Mouse (Mus musculus): ENCODE data around the gene Shtn1. TPM values are rescaled to one million over a fixed set of nuclear protein-coding genes. Genes with fewer than 3 reads are reported as not detected.

Gene Shtn1
- polyA plus RNA-seq, 2 experiments, result 3.2 to 3.3 TPM

DNA sequence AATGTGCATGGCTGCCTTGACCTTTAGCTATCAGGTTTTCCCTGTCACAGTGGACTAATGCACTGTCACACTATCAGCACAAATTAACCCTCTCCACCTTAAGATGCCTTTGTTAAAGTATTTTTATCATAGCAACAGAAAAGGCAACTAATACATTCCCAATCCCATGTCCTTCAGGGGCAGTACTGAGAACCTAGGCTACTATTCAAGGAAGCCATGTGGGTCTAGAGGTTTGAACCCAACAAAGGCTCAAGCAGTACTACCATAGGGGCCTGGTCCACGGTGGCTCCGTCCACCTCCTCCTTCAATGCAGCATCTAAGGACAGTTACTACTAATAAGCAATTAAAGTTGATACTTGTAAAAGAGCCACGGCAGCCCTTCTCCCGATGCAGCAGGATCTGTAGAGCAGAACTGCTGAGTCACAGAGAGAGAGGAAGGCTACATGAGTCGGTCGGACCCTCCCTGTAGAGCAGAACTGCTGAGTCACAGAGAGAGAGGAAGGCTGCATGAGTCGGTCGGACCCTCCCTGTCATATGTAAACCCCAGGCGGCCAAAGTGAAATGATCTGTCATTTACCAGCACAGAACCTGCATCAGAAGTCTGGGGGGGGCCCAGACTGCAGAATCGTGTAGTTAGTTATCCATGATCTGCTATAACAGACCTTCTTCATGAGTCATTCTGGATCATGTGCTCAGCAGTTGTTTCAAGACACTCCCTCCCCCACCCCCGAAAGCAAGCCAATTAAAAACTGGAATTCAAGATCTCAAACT lies 97.3 kb downstream of the Shtn1 start:
- H3K9me3 ChIP-seq (ENCODE audit: control insufficient read depth, low read length), result no peaks in the 10 kb centered on the region
- H3K27me3 ChIP-seq (ENCODE audit: control insufficient read depth, insufficient read depth, low read length), result no peaks in the 10 kb centered on the region
- H3K9ac ChIP-seq (ENCODE audit: low read depth, low read length, severe bottlenecking), result no peak overlapping the region
- DNase-seq (ENCODE audit: low spot score), result no peak
- ATAC-seq (ENCODE audit: low FRiP score, low read depth), result 0 out of 2 replicates have a peak, but pooled peaks have one; percentile 28
- no peaks in the 10 kb centered on the region for H3K36me3 ChIP-seq (ENCODE audit: control insufficient read depth, insufficient read depth, low read length)
- H3K27ac ChIP-seq (replicated peaks; ENCODE audit: low read depth, low read length), result no peak overlapping the region
- H3K4me2 ChIP-seq (replicated peaks; ENCODE audit: low read depth, low read length, severe bottlenecking), result no peak overlapping the region
- no peak for TF ChIP-seq POLR2A (IDR thresholded peaks at IDR 0.05; ENCODE audit: borderline replicate concordance, extremely low read depth, insufficient read depth, insufficient read length)
- 49% methylated on average over 11 of the region's 11 CpGs for WGBS
- H3K4me3 ChIP-seq (replicated peaks; ENCODE audit: low read length), result no peak overlapping the region
- H3K4me1 ChIP-seq (ENCODE audit: control insufficient read depth, insufficient read depth, low read length), result peaks cover 6% of the 10 kb centered on the region; the same call in 1 of the 2 replicates

DNA sequence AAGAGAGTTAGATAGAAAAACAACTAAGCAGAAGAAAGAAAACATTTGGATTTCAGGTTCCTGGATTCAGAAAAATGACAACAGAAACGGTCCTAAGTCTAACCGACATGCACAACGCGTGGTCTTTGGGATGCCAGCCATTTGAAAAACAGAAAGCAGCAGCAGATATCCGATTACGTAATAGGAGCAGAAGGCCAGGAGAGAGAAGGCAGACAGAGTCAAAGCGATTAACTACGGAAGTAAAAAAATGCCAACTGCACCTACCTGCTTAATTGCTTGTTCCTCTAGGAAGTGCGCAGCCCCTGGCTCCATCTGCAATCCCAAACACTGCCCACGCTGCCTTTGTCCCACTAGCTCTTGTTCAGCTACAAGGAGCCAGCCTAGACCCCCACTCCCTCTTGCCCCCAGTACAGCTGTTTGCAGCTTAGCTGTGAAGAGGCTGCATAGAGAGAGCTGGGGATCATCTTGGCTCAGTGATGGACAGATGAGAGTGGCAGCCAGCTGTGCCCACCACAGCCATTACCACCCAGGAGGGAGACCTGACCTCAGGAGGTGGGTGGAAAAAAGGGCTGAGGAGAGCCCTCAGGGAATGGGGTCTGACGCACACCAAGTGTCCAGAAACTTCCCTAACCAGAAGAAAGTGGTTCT lies 100.6 kb downstream of the Shtn1 start:
- DNase-seq (ENCODE audit: low spot score) (no peak), ATAC-seq (ENCODE audit: low FRiP score, low read depth) (peak; percentile 65; the same call in 1 of the 2 replicates)
- no peak overlapping the region for H3K4me2 ChIP-seq (replicated peaks; ENCODE audit: low read depth, low read length, severe bottlenecking)
- H3K9me3 ChIP-seq (ENCODE audit: control insufficient read depth, low read length), result no peaks in the 10 kb centered on the region
- 55% methylated on average over 11 of the region's 11 CpGs for WGBS
- no peak overlapping the region for H3K9ac ChIP-seq (ENCODE audit: low read depth, low read length, severe bottlenecking)
- H3K27ac ChIP-seq (replicated peaks; ENCODE audit: low read depth, low read length), result no peak overlapping the region
- H3K4me1 ChIP-seq (ENCODE audit: control insufficient read depth, insufficient read depth, low read length), result 0 out of 2 replicates have a peak, but pooled peaks cover 5% of the 10 kb centered on the region
- no peak overlapping the region for H3K4me3 ChIP-seq (replicated peaks; ENCODE audit: low read length)
- H3K36me3 ChIP-seq (ENCODE audit: control insufficient read depth, insufficient read depth, low read length), result no peaks in the 10 kb centered on the region
- TF ChIP-seq POLR2A (IDR thresholded peaks at IDR 0.05; ENCODE audit: borderline replicate concordance, extremely low read depth, insufficient read depth, insufficient read length), result no peak
- peaks cover 5% of the 10 kb centered on the region; the same call in 1 of the 2 replicates for H3K27me3 ChIP-seq (ENCODE audit: control insufficient read depth, insufficient read depth, low read length)

- DNase-seq (ENCODE audit: low spot score) (no peak), ATAC-seq (ENCODE audit: low FRiP score, low read depth) (no peak)
- Histone ChIP-seq H3K4me3 (replicated peaks; ENCODE audit: low read length) (no peak overlapping the region), H3K4me1 (ENCODE audit: control insufficient read depth, insufficient read depth, low read length) (0 out of 2 replicates have a peak, but pooled peaks cover 1% of the 10 kb centered on the region), H3K4me2 (replicated peaks; ENCODE audit: low read depth, low read length, severe bottlenecking) (no peak overlapping the region), H3K27me3 (ENCODE audit: control insufficient read depth, insufficient read depth, low read length) (peaks cover 5% of the 10 kb centered on the region; the same call in 1 of the 2 replicates), H3K27ac (replicated peaks; ENCODE audit: low read depth, low read length) (no peak overlapping the region), H3K36me3 (ENCODE audit: control insufficient read depth, insufficient read depth, low read length) (no peaks in the 10 kb centered on the region), H3K9me3 (ENCODE audit: control insufficient read depth, low read length) (no peaks in the 10 kb centered on the region), H3K9ac (ENCODE audit: low read depth, low read length, severe bottlenecking) (no peak overlapping the region)
- no peak for TF ChIP-seq POLR2A (IDR thresholded peaks at IDR 0.05; ENCODE audit: borderline replicate concordance, extremely low read depth, insufficient read depth, insufficient read length)
- WGBS, result 87% methylated on average over 8 of the region's 8 CpGs
Measured at GRCm38 (mm10) chr19:58974126-58974525, 101.8 kb downstream of the Shtn1 start.

GRCm38 (mm10) chr19:58970826-58971225 lies 105.1 kb downstream of the Shtn1 start:
- Histone ChIP-seq H3K27me3 (ENCODE audit: control insufficient read depth, insufficient read depth, low read length) (peaks cover 5% of the 10 kb centered on the region; the same call in 1 of the 2 replicates), H3K9ac (ENCODE audit: low read depth, low read length, severe bottlenecking) (no peak overlapping the region)
- 22% methylated on average over 13 of the region's 13 CpGs for WGBS

DNA sequence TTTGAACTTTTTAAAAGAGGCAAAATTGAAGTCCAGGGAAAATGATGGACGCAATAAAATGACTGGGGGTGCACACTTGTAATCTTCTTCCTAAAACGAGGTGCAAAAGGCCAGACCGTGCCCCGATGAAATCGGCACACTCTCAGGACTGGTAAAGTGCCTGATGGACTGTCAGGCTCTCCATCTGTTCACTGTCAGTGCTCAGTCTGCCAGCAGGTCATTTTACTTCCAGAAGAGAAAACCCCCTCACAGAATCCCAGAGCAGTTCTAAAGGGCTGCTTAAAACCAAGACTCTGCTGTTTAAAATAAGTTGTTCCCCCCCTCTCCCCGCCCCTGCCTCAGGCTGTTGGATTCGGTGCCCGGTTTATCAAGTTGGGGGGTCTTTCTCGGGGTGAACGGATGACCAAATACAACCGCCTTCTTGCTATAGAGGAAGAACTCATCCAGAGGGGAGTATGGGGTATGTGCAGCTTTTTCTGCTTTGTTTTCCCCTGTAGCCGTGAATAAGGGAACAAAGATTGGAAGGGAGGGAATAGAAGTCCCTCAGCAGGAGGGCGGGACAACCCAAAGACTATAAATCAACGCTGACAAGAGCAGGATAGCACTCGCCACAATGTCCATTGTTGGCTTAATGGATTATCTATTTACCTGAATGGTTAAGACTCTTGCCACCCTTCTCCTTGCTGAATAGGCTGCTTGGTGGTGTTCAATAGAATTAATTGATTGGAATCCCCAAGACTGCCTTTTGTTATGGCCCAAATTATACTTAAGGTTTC lies 107.0 kb downstream of the Shtn1 start:
- DNase-seq (ENCODE audit: low spot score), result no peak
- H3K4me1 ChIP-seq (ENCODE audit: control insufficient read depth, insufficient read depth, low read length), result peaks cover 7% of the 10 kb centered on the region
- WGBS, result 27% methylated on average over 15 of the region's 15 CpGs
- no peaks in the 10 kb centered on the region for H3K9me3 ChIP-seq (ENCODE audit: control insufficient read depth, low read length)
- no peak overlapping the region for H3K27ac ChIP-seq (replicated peaks; ENCODE audit: low read depth, low read length)
- TF ChIP-seq POLR2A (IDR thresholded peaks at IDR 0.05; ENCODE audit: borderline replicate concordance, extremely low read depth, insufficient read depth, insufficient read length), result no peak
- no peak overlapping the region; the same call in 1 of the 2 replicates for H3K4me2 ChIP-seq (replicated peaks; ENCODE audit: low read depth, low read length, severe bottlenecking)
- peaks cover 5% of the 10 kb centered on the region; the same call in 1 of the 2 replicates for H3K27me3 ChIP-seq (ENCODE audit: control insufficient read depth, insufficient read depth, low read length)
- no peak for ATAC-seq (ENCODE audit: low FRiP score, low read depth)
- H3K36me3 ChIP-seq (ENCODE audit: control insufficient read depth, insufficient read depth, low read length), result no peaks in the 10 kb centered on the region
- no peak overlapping the region for H3K4me3 ChIP-seq (replicated peaks; ENCODE audit: low read length)
- no peak overlapping the region for H3K9ac ChIP-seq (ENCODE audit: low read depth, low read length, severe bottlenecking)

More at GRCm38 (mm10) chr19:58970826-58971225, 105.1 kb downstream of the Shtn1 start:
- H3K27ac ChIP-seq (replicated peaks; ENCODE audit: low read depth, low read length), result no peak overlapping the region
- TF ChIP-seq POLR2A (IDR thresholded peaks at IDR 0.05; ENCODE audit: borderline replicate concordance, extremely low read depth, insufficient read depth, insufficient read length), result no peak
- 0 out of 2 replicates have a peak overlapping the region, but pooled peaks have one; percentile 7 for H3K4me2 ChIP-seq (replicated peaks; ENCODE audit: low read depth, low read length, severe bottlenecking)
- H3K4me1 ChIP-seq (ENCODE audit: control insufficient read depth, insufficient read depth, low read length), result peaks cover 7% of the 10 kb centered on the region
- ATAC-seq (ENCODE audit: low FRiP score, low read depth) (no peak), DNase-seq (ENCODE audit: low spot score) (no peak)
- H3K9me3 ChIP-seq (ENCODE audit: control insufficient read depth, low read length), result no peaks in the 10 kb centered on the region
- H3K4me3 ChIP-seq (replicated peaks; ENCODE audit: low read length), result peak overlapping the region; percentile 14; the same call in 1 of the 2 replicates
- no peaks in the 10 kb centered on the region for H3K36me3 ChIP-seq (ENCODE audit: control insufficient read depth, insufficient read depth, low read length)
